Mouse (Mus musculus): ENCODE measurements around the gene Pla2g4b.

DNA sequence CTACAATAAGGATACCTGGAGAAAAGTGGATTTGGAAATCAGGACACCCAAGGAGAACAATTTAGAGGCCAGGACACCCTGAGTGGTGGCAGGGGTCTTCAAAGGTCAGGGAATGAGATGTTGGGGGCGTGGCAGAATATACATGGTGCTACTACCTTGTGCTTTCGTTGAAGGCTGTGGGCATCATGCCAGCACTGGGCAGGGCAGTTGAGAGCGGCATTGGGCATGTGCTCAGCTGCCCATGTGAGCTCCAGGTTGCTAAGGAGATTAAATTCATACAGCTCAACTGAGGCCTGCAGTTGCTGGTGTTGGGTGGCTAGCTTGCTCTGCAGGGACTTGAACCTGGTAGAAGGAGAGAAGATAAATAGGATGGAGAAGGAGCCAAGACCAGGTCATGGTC lies 33.0 kb downstream of the Pla2g4b start:
- TF ChIP-seq MAFK (IDR thresholded peaks at IDR 0.05; ENCODE audit: insufficient read depth, low read depth, low read length), result no peak
- TF ChIP-seq ZC3H11A (IDR thresholded peaks at IDR 0.05; ENCODE audit: borderline replicate concordance, low read depth, low read length), result no peak
- no peak for TF ChIP-seq HCFC1 (IDR thresholded peaks at IDR 0.05; ENCODE audit: borderline replicate concordance, insufficient read depth, low read length)
- TF ChIP-seq ZNF384 (IDR thresholded peaks at IDR 0.05; ENCODE audit: low read depth, low read length), result no peak
- TF ChIP-seq CHD2 (IDR thresholded peaks at IDR 0.05; ENCODE audit: low read depth, low read length), result no peak

All from ES-E14 (cell line).